Mouse (Mus musculus) heart, adult 9 months (tissue): ENCODE measurements at regions not wholly inside any gene's neighbourhood (a gene's known extent, or its start where the extent isn't known, plus 50 kb on each side); places are given as distances from the start of the nearest gene placed in this dataset.

Experiments
- DNase-seq, 2 experiments: peaks; one replicate each; pipeline ENCODE4 v3.0.0; 2022; ENCODE audit warnings: low spot score in 2 of 2

- DNase-seq: peak; percentile 35 to 62
Measured at GRCm38 (mm10) chr1:95762244-95762643, 94.9 kb upstream of the St8sia4 start.

DNA sequence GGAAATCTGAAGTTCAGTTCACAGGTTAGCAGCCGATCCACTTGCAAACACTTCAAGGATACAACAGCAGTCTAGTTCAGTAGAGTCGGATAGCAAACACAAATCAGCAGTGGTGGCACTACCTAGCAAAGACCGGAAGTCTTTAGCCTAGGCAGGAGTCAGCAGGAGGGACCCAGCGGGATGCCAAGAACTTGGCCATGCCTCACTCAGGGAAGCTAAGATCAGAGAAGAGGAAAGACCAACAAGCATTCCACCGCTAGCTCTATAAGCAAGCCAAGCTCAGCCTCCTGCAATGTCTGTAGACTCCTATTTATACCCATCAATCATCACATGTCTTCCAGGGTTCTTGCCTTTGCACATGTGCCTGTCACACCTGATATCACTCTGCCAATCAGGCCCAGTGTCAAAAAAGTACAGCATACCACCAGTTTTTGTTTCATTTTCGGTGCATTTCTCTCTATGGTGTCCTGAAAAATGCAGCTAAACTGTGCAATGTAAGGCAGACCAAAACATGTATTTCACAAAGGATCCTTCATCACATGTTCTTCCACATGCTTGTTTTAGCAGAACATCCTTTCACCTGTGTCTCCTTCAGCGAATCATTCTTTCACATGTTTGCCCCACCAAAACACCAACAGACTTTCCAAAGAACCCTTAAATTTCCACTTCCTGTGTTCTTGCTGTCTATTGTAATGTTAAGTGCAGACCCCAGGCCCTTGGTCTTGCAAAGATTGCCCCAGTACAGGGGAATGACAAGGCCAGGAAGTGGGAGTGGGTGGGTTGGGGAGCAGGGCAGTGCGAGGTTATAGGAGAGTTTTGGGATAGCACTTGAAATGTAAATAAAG is 86.9 kb upstream of the St8sia4 start:
- DNase-seq: no peak

DNA sequence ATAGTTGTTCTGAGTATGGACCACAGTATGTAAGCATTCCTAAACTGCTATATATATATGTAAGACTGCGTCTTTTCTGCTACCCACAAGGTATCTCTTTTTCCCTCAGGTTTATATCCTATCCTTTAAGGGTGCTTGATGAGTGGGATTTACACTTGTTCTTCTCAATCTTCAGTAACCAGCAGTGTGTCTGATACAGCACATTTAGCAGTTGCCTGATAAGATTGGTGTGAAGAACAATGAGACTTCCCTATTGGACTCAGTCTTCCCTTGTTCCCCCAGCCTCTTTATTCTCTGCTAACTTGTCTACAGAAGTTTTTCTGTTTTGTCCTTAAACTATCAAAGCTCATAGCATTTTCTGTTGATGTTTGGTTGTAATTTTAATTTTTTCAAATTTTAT is 86.1 kb upstream of the St8sia4 start:
- DNase-seq: no peak

DNA sequence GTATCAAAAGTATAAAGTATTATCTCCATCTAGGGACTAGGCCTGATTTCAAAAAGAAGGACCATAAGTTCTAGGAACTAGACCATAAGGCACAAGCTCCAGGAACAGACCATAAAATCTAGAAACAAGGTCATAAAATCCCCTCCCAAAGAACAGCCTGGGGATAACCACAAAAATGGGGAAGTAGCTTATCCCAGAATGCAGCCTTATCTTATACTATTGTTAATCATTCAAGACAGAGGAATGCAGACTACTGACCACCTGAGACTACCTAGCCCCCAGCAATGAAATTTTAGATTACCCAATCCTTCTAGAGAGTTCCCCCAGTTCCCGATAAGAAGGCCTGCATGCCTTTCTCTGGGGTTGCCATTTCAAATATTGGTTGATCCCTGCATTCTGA is 81.6 kb upstream of the St8sia4 start:
- no peak for DNase-seq

GRCm38 (mm10) chr1:95747287-95747686 is 79.9 kb upstream of the St8sia4 start:
- DNase-seq: no peak

DNA sequence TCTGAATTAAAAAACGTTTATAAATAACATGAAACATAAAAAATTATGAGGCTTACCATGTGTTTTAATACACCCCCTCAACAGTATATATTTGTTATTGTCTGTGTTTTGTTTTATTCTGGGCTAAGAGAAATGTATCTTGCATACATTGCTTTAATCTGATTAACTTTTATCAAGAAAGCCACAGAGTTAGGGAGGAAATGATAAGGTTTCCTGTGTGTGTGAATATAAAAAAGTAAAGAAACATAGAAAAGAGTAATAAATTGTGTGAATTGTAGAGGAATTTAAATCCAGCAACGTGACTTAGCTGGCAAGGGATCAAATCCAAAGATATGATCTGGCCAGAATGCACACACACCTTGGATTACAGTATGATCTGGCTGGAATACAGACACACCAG is 77.1 kb upstream of the St8sia4 start:
- DNase-seq: no peak

GRCm38 (mm10) chr1:95743334-95743733 is 76.0 kb upstream of the St8sia4 start:
- no peak for DNase-seq

DNA sequence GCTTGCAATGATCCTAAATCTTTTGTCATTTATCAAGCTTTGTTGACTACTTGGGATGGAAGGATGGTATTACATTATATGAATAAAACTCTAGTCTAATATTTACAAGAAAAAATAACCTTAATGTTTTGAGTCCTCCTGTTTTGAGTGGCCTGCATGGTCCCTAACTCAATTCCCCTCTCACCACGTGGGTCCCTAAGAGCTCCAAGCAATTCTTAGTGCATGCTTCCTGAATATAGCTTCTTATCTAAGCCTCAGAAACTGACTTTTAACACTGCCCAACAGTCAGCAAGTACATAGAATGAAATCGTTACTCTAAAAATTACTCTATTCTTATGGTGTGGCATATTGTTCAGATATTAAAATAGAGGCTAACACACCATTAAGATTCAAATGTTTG is 52.1 kb upstream of the St8sia4 start:
- DNase-seq: no peak

DNA sequence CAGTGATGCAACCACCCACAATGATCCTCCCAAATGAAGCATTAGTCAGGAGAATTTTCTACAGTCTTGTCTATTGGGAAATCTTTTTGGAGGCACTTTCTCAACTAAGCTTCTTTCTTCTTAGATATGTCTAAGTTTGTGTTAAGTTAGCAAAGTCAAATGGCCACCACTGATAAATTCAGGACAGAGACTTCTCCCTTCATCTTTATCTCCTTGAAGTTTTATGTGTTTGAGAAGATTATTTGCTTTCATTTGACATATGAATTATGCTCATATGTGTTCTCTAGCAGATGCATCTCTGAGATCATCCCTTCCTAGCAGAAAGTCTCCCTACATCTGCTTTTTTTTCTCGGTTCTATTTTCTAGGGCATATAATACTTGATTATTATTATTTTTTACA is 51.4 kb upstream of the St8sia4 start:
- DNase-seq: no peak
